Mouse (Mus musculus) heart, embryonic 13.5 days (tissue): ENCODE measurements around the gene Opa1. TPM values are rescaled to one million over a fixed set of nuclear protein-coding genes. Genes with fewer than 3 reads are reported as not detected.

Experiments
- ATAC-seq: fragments of 200-750 bp; cut with Nextera tagmentation; 2 replicates; pipeline ENCODE4 v1.8.0; 2017; ENCODE audit warnings: moderate TSS enrichment; ENCODE audit not compliant: insufficient number of reproducible peaks, low FRiP score, low TSS enrichment; ENCODE audit errors: extremely low read depth
- H3K27ac ChIP-seq: fragments of 300-500 bp; sonication (generic); replicated peaks from 2 replicates; pipeline ENCODE4 v1.5.1; 2015; ENCODE audit warnings: moderate library complexity, mild to moderate bottlenecking, inconsistent platforms
- H3K27me3 ChIP-seq: fragments of 300-500 bp; sonication (generic); replicated peaks from 2 replicates; pipeline ENCODE4 v1.6.1; 2015; ENCODE audit warnings: mild to moderate bottlenecking, inconsistent platforms
- H3K36me3 ChIP-seq: fragments of 300-500 bp; sonication (generic); 2 replicates; pipeline ENCODE4 v1.6.1; 2015; ENCODE audit warnings: mild to moderate bottlenecking, inconsistent platforms
- H3K4me1 ChIP-seq: fragments of 300-500 bp; sonication (generic); 2 replicates; pipeline ENCODE4 v1.6.1; 2015; ENCODE audit warnings: inconsistent platforms
- H3K4me2 ChIP-seq: fragments of 300-500 bp; sonication (generic); 2 replicates; pipeline ENCODE4 v1.6.1; 2015; ENCODE audit warnings: inconsistent platforms, mild to moderate bottlenecking, moderate library complexity
- H3K4me3 ChIP-seq: fragments of 300-500 bp; sonication (generic); 2 replicates; pipeline ENCODE4 v1.5.1; 2015; ENCODE audit warnings: moderate library complexity, mild to moderate bottlenecking, inconsistent platforms
- H3K9ac ChIP-seq: fragments of 300-500 bp; sonication (generic); 2 replicates; pipeline ENCODE4 v1.6.1; 2015; ENCODE audit warnings: inconsistent platforms, mild to moderate bottlenecking, moderate library complexity
- H3K9me3 ChIP-seq: fragments of 300-500 bp; sonication (generic); 2 replicates; pipeline ENCODE4 v1.6.1; 2016; ENCODE audit warnings: inconsistent platforms
- WGBS: fragments of 180-500 bp; shearing (Covaris S2); methylation state at CpG from one replicate; pipeline ENCODE4 v1.1.7; 2015; ENCODE audit warnings: mixed read lengths; 5-methylcytosine and 5-hydroxymethylcytosine counted together
- polyA plus RNA-seq: library from polyadenylated mRNA; unstranded; fragments of >200 nt; fragmentation: Nextera tagmentation; extraction: Ambion mirVana; gene quantifications from 2 replicates; pipeline ENCODE4 v1.2.1, GENCODE M21; 2015

The Opa1 gene
- polyA plus RNA-seq, 1 experiment from 2014 or later = 34.9 TPM

DNA sequence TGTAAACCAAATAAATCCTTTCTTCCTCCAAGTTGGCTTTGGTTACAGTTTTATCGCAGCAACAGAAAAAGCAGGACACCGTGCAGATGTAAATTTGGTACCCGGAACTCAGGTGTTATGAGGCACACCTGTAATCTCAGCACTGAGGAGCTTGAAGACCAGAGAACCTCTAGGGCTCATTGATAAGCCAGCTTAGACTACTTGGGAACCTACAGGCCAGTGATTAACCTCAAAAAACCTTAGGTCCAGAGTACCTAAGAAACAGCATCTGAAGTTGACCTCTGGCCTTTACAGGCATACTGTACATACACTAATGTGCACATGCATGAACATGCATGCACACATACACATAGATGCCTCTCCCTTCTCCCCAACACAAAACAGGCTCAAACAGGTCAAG, 94.1 kb downstream of the Opa1 start:
- Histone ChIP-seq H3K27me3 (no peaks in the 10 kb centered on the region), H3K4me2 (no peak overlapping the region), H3K27ac (no peak overlapping the region), H3K4me1 (no peaks in the 10 kb centered on the region), H3K4me3 (no peak overlapping the region), H3K9ac (no peak overlapping the region), H3K9me3 (no peaks in the 10 kb centered on the region), H3K36me3 (no peaks in the 10 kb centered on the region)
- WGBS = 89% methylated on average over 3 of the region's 3 CpGs
- ATAC-seq = no peak

DNA sequence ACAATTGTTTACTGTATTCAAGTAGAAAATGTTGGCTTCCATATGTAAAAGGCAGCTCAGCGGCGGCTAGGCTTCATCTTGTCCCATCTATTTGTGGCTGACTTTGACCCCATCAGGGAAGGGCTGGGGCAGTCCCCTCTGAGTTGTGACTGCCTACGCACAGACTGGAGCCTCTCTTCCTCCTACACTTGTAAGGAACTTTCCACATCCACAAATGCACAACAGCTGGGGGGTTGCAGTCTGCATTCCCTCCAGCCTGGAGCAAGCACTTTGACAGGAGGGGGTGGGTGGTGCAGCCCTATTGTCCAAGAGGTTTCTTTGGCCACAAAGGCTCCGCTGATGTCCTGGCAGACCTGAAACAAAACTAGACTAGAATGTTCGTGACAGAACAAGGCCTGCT, 100.5 kb downstream of the Opa1 start:
- WGBS = 67% methylated on average over 5 of the region's 5 CpGs
- Histone ChIP-seq H3K4me1 (peaks cover 19% of the 10 kb centered on the region), H3K27me3 (no peaks in the 10 kb centered on the region), H3K4me3 (no peak overlapping the region), H3K36me3 (no peaks in the 10 kb centered on the region), H3K27ac (no peak overlapping the region), H3K4me2 (no peak overlapping the region), H3K9me3 (no peaks in the 10 kb centered on the region), H3K9ac (no peak overlapping the region)
- ATAC-seq = no peak

- WGBS = 61% methylated on average over 18 of the region's 18 CpGs
- no peaks in the 10 kb centered on the region for H3K9me3 ChIP-seq
- no peak for ATAC-seq
These were observed 101.5 kb downstream of the Opa1 start for GRCm38 (mm10) chr16:29680548-29681175.

DNA sequence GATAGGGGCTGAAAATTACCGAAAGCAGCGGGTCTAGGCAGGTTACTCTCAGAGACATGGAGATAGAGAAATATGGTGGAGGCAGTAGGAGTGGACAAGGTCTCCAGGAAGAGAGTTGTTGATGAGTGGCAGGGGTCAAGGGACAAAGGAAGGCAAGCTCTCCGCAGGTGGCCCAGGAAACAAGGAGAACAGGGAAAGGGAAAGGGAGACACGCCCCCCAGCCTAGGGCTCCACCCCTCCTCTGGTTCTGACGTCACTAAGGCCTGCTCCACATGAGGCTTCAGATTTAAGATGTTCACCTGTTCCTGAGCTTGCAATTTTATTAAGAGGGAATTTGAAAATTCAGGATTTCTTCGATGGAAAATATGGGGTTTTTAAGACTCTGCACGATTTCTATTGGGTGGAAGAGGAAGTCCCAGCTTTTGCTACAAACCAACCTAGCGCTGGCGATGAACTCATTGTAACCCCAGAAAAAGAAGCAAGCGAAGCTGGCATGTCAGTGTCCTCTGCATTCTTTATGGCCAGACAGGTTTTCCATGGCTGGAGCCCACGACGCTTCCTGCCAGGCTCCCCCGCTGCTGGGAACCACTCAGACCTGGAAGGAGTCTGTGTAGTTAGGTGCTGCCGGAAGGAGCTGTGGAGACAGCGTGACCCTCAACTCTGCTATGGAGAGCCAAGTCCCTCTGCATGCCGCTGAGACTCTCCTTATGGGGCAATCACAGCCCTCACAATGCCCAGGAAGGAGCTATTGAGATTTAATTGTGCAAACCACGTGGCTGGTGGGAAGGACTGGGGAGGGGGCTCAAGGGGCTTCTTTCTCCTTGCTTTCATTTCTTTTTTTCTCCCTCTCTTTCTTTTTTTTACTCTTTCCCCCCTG, 103.7 kb downstream of the Opa1 start:
- no peak overlapping the region for H3K27ac ChIP-seq
- H3K4me1 ChIP-seq = peaks cover 19% of the 10 kb centered on the region
- H3K9me3 ChIP-seq = no peaks in the 10 kb centered on the region
- H3K36me3 ChIP-seq = no peaks in the 10 kb centered on the region
- H3K27me3 ChIP-seq = no peaks in the 10 kb centered on the region
- H3K4me3 ChIP-seq = no peak overlapping the region
- WGBS = 39% methylated on average over 17 of the region's 17 CpGs
- no peak for ATAC-seq
- peak overlapping the region; percentile 34 for H3K4me2 ChIP-seq
- H3K9ac ChIP-seq = peak overlapping the region; percentile 20

More at GRCm38 (mm10) chr16:29680548-29681175, 101.5 kb downstream of the Opa1 start:
- Histone ChIP-seq H3K27me3 (no peaks in the 10 kb centered on the region), H3K36me3 (no peaks in the 10 kb centered on the region), H3K27ac (no peak overlapping the region), H3K4me3 (no peak overlapping the region), H3K9ac (no peak overlapping the region), H3K4me1 (peaks cover 19% of the 10 kb centered on the region), H3K4me2 (no peak overlapping the region)

DNA sequence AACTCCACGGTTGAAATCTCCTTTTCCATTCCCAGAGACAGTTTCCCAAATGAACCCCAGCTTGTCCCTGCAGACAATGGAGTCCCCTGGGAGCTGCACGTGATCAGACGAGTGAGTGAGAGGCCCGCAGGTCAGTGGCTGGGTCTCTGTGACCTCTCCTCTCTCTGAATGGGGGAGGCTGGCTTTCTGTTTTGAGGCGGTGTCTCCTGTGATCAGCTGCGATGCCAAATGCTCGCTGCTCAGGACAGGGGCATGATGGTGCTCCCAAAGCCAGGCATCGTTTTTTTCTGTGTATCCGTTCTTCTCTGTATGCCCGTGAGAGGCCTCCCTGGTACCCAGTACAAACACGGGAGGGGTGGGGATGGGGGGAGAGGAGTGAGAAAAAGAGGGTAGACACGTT, 104.4 kb downstream of the Opa1 start:
- peak overlapping the region; percentile 34 for H3K4me2 ChIP-seq
- H3K27ac ChIP-seq = no peak overlapping the region
- WGBS = 14% methylated on average over 12 of the region's 12 CpGs
- no peak overlapping the region for H3K4me3 ChIP-seq
- H3K4me1 ChIP-seq = peaks cover 19% of the 10 kb centered on the region
- H3K9me3 ChIP-seq = no peaks in the 10 kb centered on the region
- no peaks in the 10 kb centered on the region for H3K36me3 ChIP-seq
- ATAC-seq = no peak
- 0 out of 2 replicates have a peak overlapping the region, but pooled peaks have one; percentile 24 for H3K9ac ChIP-seq
- no peaks in the 10 kb centered on the region for H3K27me3 ChIP-seq

- WGBS = 35% methylated on average over 2 of the region's 2 CpGs
These were observed 105.0 kb downstream of the Opa1 start for GRCm38 (mm10) chr16:29684111-29684510.

DNA sequence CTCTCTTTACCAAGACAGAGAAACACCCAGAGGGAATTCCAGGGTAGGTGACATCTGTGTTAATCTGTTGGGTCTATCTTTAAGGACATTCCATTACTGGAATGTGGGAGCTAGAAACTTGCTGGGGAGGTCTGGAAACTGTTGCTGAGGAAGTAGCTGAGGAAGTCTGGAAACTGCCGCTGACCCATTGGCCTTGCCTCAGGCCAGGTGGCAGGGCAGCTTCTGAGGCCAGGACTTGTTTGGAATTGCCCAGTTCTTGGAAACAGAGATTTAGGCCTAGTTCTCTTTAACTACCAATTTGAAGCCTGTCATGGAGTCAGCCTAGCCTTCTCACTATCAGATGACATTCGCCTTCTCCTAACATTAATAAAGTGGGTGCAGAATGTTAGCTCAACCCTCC, 105.5 kb downstream of the Opa1 start:
- ATAC-seq = no peak
- WGBS = 88% methylated on average over 2 of the region's 2 CpGs
- Histone ChIP-seq H3K27ac (no peak overlapping the region), H3K4me1 (peaks cover 19% of the 10 kb centered on the region), H3K36me3 (no peaks in the 10 kb centered on the region), H3K4me2 (no peak overlapping the region), H3K27me3 (no peaks in the 10 kb centered on the region), H3K9me3 (no peaks in the 10 kb centered on the region), H3K4me3 (no peak overlapping the region), H3K9ac (no peak overlapping the region)

More at GRCm38 (mm10) chr16:29684111-29684510, 105.0 kb downstream of the Opa1 start:
- no peak overlapping the region for H3K27ac ChIP-seq
- peaks cover 19% of the 10 kb centered on the region for H3K4me1 ChIP-seq
- H3K9ac ChIP-seq = no peak overlapping the region
- no peaks in the 10 kb centered on the region for H3K27me3 ChIP-seq
- no peaks in the 10 kb centered on the region for H3K36me3 ChIP-seq
- H3K9me3 ChIP-seq = no peaks in the 10 kb centered on the region
- H3K4me2 ChIP-seq = no peak overlapping the region
- no peak overlapping the region for H3K4me3 ChIP-seq
- ATAC-seq = no peak

- Histone ChIP-seq H3K27ac (no peak overlapping the region), H3K4me2 (no peak overlapping the region), H3K9ac (no peak overlapping the region), H3K36me3 (no peaks in the 10 kb centered on the region), H3K4me1 (peaks cover 19% of the 10 kb centered on the region), H3K27me3 (no peaks in the 10 kb centered on the region), H3K4me3 (no peak overlapping the region), H3K9me3 (no peaks in the 10 kb centered on the region)
- 62% methylated on average over 6 of the region's 6 CpGs for WGBS
- no peak for ATAC-seq
These were observed 107.0 kb downstream of the Opa1 start for GRCm38 (mm10) chr16:29686141-29686540.

DNA sequence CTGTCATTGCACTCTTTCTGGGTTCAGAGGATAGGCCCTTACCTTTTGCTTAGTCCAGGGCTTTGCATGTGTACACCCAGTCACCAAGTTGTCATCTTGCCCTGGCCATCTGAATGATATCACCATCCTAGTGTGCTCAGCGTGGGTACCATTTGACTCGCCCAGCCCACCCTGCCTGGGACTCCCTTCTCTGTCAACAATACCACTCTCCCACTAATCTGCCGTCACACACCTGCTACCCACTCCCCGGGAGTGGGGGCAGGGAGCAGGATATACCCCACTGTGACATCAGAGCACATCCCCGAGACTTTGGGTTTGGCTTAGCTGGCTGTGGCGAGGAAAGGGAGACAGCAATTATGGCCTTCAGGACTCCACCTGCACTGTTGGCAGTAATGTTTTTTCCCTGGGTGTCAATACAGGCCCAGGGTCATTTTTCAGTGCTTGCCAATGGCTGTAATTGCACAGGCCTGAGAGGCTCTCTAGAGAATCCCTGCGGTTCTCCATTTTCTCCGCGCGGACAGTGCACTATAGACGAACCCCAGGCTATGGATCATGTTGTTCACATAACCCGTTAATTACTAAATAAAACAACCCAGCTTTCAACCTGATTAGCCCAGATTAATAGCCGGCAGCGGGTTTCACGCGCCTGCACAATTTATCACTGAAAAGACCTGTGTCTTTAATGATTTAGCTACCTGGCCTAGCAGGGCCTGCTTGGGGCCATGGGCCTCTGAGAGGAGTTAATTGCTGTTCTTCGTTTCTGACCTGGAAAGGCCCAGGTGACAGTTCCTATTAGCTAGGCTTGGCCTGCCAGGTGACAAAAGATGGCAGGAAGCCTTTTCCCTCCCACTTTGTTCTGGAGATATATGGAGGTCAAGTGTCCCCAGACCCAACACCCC, 109.1 kb downstream of the Opa1 start:
- no peak for ATAC-seq
- Histone ChIP-seq H3K27me3 (no peaks in the 10 kb centered on the region), H3K4me1 (peaks cover 14% of the 10 kb centered on the region), H3K4me2 (no peak overlapping the region), H3K27ac (no peak overlapping the region), H3K9me3 (no peaks in the 10 kb centered on the region), H3K9ac (no peak overlapping the region), H3K36me3 (no peaks in the 10 kb centered on the region), H3K4me3 (no peak overlapping the region)
- WGBS = 82% methylated on average over 17 of the region's 17 CpGs

DNA sequence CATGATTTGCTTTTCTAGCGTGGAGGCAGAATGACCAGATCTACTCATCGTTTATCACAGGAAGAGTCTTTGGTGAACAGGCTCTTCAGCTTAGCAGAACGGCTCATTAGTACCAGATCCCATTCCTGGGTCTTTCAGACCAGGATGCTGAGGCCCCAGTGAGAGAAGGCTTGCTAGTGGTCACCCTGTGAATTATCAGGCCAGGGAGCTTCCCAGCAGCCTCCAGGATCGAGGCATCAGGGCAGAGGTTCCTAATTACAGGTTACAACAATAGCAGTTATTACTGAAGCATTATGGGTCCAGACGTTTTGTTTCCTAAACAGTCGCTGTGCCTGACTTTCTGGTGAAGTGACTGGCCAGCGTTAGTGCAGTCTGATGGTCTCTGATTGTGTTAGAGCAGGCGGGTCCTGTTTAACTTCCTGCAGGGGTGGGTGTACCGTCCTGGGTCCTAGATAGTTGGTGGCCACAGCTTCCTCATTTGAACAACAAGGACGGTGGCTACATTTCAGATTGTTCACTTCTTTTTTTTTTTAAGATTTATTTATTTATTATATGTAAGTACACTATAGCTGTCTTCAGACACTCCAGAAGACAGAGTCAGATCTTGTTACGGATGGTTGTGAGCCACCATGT, 110.2 kb downstream of the Opa1 start:
- Histone ChIP-seq H3K9ac (no peak overlapping the region), H3K36me3 (no peaks in the 10 kb centered on the region), H3K27me3 (no peaks in the 10 kb centered on the region), H3K27ac (no peak overlapping the region), H3K9me3 (no peaks in the 10 kb centered on the region), H3K4me1 (peaks cover 15% of the 10 kb centered on the region), H3K4me2 (no peak overlapping the region), H3K4me3 (no peak overlapping the region)
- WGBS = 57% methylated on average over 11 of the region's 11 CpGs
- no peak for ATAC-seq
